Mouse (Mus musculus): ENCODE results near the gene Adamts2. TPM values are rescaled to one million over a fixed set of nuclear protein-coding genes. Genes with fewer than 3 reads are reported as not detected.

Gene Adamts2
- total RNA-seq, 2 experiments from 2014 or later: 15.1 to 16.4 TPM

GRCm38 (mm10) chr11:50847047-50847446, 245.2 kb downstream of the Adamts2 start:
- no peak for DNase-seq

- no peak for DNase-seq
Measured at GRCm38 (mm10) chr11:50848520-50849137, 246.7 kb downstream of the Adamts2 start.

GRCm38 (mm10) chr11:50849310-50849709, 247.4 kb downstream of the Adamts2 start:
- DNase-seq: no peak

GRCm38 (mm10) chr11:50850177-50850735, 248.4 kb downstream of the Adamts2 start, which contains the start of gene Grm6:
Gene Grm6, plus strand, starts transcription at chr11:50850685.
- no peak for DNase-seq

GRCm38 (mm10) chr11:50850989-50851601, 249.2 kb downstream of the Adamts2 start:
- no peak for DNase-seq

Other genes starting within 250 kb of the Adamts2 start
- gene Cby3, start 247.6 kb upstream of the Adamts2 start, total RNA-seq (2021): not detected
- 10 to 100 TPM; 79.5 to 83.6 TPM for gene Hnrnph1, start 225.1 kb upstream of the Adamts2 start, total RNA-seq (2021)
- 10 to 100 TPM; 17.9 to 21.6 TPM for gene Rufy1, start 171.0 kb upstream of the Adamts2 start, total RNA-seq (2021)
- 1 to 10 TPM; 4.3 to 5.0 TPM for gene Zfp354c, start 225.6 kb downstream of the Adamts2 start, total RNA-seq (2021)
- 1 to 10 TPM; 1.6 to 1.8 TPM for gene Zfp879, start 239.5 kb downstream of the Adamts2 start, total RNA-seq (2021)
- gene Grm6, start 248.6 kb downstream of the Adamts2 start, total RNA-seq (2021): not detected

Measured in gastrocnemius, postnatal 25 days (tissue).